Mouse (Mus musculus) 3134 (cell line): Measurements from ENCODE around the gene Map7d1.
"Not testable (repeated sequence)": the region's sequence is repeated elsewhere in the genome, so short reads cannot be mapped to it uniquely, and the experiment has no call there.

Source experiments
- DNase-seq: peaks from one replicate; pipeline ENCODE4 v3.0.0-alpha.2; 2011; ENCODE audit warnings: low spot score; ENCODE audit not compliant: insufficient read length; ENCODE audit errors: extremely low read depth

The Map7d1 gene

GRCm38 (mm10) chr4:126246202-126246889 is 9.8 kb downstream of the Map7d1 start:
- DNase-seq = no peak

DNA sequence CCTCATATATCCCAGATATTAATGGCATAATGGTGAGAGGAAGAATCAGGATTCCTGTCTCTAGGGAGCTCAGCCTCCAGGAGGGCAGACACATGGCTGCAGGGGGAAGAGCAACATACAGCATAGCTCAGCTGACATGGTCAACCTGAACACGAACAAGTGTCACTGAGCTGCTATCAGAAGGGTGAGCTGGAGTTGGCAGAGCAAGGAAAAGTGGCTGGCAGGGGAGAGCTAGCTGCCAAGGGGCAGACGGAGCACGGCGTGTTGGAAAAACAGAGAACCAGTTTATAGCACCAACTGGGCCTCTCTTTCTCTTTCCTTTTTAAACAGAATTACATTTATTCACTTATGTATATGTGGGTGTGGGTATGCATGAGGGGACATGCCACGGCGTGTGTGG is 13.6 kb downstream of the Map7d1 start:
- no peak for DNase-seq

DNA sequence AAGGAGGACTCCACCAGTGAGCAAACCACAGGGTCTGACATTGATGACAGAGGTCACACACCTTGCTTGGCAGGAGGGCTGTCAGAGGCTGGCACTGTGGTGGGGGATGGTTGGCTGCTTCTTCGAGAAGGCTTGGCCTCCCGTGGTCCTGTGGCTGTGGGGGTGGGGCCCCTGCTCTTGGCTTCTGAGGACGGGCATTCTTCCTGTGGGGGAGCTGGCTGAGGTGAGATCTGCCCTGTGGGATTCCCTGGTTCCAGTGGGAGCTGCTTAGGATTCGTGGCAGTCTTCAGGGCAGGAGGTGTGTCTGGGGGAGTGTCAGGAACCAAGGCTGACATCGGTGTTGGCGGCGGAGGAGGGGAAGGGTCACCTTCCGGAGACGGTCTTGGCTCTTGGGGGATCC is 14.2 kb downstream of the Map7d1 start:
- no peak for DNase-seq

GRCm38 (mm10) chr4:126239862-126240475 is 16.2 kb downstream of the Map7d1 start:
- peak; percentile 43 for DNase-seq

- no peak for DNase-seq
These were observed 18.4 kb downstream of the Map7d1 start for GRCm38 (mm10) chr4:126237721-126238242.

GRCm38 (mm10) chr4:126236467-126237280 is 19.5 kb downstream of the Map7d1 start:
- no peak for DNase-seq

- DNase-seq = no peak
These were observed 21.0 kb downstream of the Map7d1 start for GRCm38 (mm10) chr4:126235191-126235590.

- no peak for DNase-seq
These were observed 21.5 kb downstream of the Map7d1 start for GRCm38 (mm10) chr4:126234496-126235175.

DNA sequence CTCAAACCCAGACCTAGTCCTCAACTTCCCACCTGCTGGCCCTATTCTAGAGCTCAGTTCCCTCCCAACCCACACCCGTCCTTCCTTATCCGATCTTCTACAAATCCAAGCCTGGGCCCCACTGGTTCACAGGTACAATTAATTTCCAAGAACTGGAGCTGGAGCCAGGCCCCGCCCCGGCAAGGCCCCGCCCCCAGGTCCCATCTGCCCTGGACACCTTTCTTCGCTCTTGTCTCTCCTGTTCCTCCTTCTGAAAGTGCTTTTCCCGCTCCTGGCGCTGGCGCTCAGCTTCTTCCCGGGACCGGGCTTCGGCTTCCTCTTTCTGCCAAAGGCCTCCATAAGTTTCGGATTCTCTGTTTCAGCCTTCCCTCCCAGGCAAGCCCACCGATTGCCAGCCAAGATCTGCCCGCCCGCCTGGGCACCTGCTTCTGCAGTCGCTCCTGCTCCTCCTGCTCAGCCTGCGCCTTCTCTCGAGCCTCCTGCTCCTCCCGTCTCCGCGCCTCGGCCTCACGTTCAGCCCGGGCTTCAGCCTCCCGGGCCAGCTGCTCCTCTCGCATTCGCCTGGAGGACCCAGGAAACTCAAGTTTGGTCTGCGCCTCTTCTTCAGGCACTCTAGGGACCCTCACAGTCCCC is 22.4 kb downstream of the Map7d1 start:
- DNase-seq = no peak

DNA sequence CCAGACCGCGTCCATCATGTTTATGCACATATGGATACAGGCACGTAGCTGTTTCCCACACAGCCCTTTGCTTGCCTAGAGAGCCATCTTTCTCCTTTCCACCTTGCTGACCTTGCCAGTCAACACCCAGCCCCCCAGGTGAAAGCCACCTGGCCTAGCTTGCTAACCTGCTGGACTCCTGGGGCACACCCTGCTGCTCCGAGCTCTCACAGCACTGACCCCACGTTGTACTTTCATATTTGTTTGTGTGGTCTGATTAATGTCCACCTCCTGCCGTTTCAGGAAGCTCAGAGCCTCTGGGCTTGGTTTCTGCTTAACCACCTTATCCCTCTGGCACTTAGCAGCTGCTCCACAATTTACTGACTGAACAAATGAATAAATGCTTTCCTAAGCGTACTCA is 26.2 kb downstream of the Map7d1 start:
- DNase-seq = no peak

GRCm38 (mm10) chr4:126228144-126228543 is 28.0 kb downstream of the Map7d1 start:
- DNase-seq = no peak

- DNase-seq = peak; percentile 83
These were observed 28.9 kb downstream of the Map7d1 start for GRCm38 (mm10) chr4:126227077-126227761.

GRCm38 (mm10) chr4:126226640-126227039 is 29.5 kb downstream of the Map7d1 start:
- no peak for DNase-seq

- DNase-seq = no peak
These were observed 33.5 kb downstream of the Map7d1 start for GRCm38 (mm10) chr4:126222631-126223030.

DNA sequence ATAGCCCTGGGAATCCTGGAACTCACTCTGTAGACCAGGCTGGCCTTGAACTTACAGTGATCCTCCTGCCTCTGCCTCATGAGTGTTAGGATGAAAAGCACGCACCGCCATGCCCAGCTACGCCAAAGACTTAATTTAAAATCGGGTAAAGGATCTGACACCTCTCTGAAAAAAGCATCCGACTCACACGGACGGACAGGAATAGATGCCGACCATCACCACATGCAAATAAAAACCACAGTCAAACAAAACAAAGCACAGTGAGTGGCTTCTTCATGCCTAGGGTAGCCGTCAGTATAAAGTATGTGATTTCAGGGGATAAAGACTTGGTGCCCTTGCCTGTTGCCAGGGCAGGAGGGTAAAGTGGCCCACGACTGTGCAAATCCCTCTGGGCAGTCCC is 36.1 kb downstream of the Map7d1 start:
- DNase-seq = no peak

- not testable (repeated sequence) for DNase-seq
These were observed 36.6 kb downstream of the Map7d1 start for GRCm38 (mm10) chr4:126219540-126219939.

DNA sequence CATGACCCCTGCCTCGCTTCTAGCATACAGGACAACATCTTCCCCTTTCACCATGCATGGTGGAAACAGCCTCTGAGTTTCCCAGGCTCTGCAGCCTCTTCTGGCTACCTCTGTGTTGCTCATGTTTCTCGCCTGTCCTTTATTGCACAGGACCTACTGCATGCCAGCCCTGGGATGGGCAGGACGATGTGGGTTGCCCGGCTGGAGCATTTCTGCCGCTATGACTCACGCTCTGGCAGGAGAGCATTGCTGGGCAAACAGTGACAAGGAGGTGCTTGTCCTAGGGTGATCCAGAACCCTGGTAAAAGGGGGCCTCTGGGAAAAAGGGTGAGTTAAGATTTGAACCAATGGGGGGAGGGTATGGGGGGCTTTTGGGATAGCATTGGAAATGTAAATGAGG is 38.4 kb downstream of the Map7d1 start:
- DNase-seq = peak; percentile 80

GRCm38 (mm10) chr4:126207081-126207480 is 49.1 kb downstream of the Map7d1 start:
- DNase-seq = no peak

DNA sequence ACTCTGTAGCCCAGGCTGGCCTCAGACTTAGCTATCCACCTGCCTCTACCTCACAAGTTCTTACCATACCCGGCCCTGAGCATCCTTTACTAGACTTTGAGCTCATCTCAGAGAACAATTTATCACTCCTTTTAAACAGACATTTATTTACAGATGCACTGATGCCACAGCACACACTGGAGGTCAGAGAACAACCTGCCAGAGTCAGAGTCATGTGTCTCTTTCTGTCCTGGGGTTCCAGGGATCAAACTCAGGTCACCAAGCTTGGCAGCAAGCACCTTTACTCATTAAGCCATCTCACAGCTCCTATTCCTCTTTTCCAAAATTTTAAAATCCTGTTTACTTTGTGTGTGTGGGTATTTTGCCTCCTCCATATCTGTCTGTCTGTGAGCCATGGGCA is 50.8 kb downstream of the Map7d1 start:
- DNase-seq = no peak
